Mouse (Mus musculus) thymus, postnatal 36 days (tissue): Measurements from ENCODE around the gene Ccdc127.

ENCODE experiments used
- DNase-seq, 2 experiments: peaks; one replicate each; pipeline ENCODE4 v3.0.0; 2022; ENCODE audit warnings: mixed read lengths in 2 of 2

Ccdc127 gene

DNA sequence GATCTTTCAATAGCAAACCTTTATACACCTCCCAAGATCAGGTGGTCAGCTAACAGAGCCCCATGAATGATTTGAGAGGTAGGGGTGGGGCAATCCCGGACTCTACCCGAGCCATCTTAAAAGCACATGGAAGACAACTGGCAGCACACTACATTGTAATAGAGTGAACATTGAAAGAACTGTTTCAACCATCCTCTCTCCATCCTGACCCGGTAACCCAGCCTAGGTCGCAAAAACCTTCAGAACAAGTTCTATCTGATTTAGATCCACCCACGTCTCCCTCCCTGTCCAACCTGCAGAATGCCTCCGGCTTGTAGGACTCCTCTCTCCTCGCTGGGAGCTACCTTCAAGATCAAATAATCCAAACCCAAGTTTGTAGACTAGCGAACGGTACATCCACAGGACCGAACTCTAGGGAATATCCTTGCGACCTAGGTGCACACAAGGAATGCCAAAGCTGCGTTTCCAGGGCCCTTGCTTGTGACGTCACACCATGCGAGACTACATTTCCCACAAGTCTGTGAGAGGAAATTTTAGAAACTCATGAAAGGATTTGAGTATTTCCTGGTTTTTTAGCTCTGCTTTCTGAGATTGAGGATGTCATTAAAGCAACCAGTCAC is 40.4 kb downstream of the Ccdc127 start, which contains the start of gene Zfp72:
Gene Zfp72 (minus strand): TSS at position 466 of the 620 bp plus-strand sequence.
- DNase-seq, result peak; percentile 53 to 62

DNA sequence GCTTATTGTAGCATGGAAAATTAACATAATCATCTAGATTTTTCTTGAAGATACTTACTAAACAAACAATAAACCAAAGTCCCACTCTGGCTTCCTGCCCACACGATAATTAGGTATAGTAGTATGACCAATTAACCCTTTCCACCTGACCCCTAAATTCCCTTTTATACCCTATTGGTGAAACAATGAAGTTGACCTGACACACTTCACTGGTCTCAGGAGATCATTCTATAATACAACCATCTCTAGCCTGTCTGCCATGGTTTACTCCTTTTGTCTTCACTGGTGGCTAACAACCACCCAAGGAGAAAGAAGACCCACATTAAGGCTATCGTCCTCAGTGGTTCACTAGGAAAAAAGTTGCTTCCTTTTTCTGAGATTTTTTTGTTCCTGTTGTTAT is 41.0 kb downstream of the Ccdc127 start:
- DNase-seq, result no peak

GRCm38 (mm10) chr13:74399298-74399839 is 49.3 kb downstream of the Ccdc127 start, which contains the start of gene Ftl1-ps1:
Gene Ftl1-ps1 (plus strand): TSS chr13:74399694.
- no peak for DNase-seq
